Mouse (Mus musculus): ENCODE measurements at regions not wholly inside any gene's neighbourhood (a gene's known extent, or its start where the extent isn't known, plus 50 kb on each side); places are given as distances from the start of the nearest gene placed in this dataset.

GRCm38 (mm10) chr3:149625066-149625465, 634.7 kb upstream of the Adgrl2 start:
- peak; percentile 34 for DNase-seq

- DNase-seq, result peak; percentile 5
Observed at GRCm38 (mm10) chr3:149623851-149624532, 633.6 kb upstream of the Adgrl2 start.

DNA sequence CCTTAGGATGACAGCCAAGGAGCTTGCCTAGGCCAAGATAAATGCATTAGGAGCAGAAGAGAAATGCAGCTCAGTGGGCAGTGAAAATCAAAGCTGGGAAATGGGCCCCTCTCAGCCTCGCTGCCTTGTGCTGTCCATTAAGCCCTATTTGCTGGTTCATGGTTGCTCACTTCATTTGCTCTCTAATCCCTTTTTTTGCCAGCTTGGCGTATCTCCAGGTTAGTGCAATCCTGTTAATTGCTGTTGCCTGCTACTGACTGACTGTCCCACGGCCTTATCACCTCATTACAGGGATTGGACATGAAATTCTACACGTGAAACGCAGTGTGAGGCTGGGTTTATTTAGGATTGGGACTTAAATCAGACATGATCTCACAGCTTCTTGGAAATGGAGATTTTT, 613.5 kb upstream of the Adgrl2 start:
- DNase-seq, result no peak

- no peak for DNase-seq
Observed at GRCm38 (mm10) chr3:149601276-149601675, 610.9 kb upstream of the Adgrl2 start.

DNA sequence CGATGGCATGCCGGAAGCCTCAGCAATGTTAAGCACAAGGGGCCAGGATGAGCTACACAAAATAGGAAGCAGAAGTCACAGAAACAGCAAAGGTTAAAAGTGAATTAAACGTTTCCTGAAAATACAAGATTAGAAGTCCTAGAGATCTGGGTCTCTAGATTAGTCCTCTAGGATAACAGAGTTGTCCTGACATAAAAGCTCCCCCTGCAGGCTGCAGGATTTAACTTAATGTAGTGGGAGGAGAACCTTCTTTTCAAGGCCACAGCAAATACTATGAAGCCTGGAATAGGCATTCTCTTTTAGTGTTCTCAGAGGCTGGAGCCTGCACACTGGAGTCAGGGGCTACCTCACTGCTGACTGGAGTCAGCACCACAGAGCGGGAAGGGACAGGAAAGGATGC, 604.1 kb upstream of the Adgrl2 start:
- DNase-seq, result peak; percentile 59

GRCm38 (mm10) chr3:149585769-149586168, 595.4 kb upstream of the Adgrl2 start:
- DNase-seq, result no peak

- DNase-seq, result no peak
Observed at GRCm38 (mm10) chr3:149581141-149581540, 590.8 kb upstream of the Adgrl2 start.

DNA sequence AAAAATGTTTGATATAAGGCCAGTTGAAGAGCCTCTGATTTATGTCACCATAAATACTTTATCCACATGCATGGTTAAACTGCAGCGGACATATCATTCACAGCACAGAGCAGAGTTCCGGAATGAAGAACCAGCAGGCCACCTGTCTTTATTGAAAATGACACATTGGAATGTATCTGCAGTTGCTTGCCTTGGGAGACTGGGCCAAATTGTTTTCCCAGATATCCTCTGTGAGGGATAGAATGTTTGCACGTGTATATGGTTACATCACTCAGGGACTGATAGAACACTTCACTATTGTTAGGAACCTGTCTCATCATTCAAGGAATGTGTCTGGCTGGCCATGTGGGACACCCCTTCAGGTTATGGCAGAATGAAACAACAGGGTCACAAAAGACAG, 585.3 kb upstream of the Adgrl2 start:
- no peak for DNase-seq

DNA sequence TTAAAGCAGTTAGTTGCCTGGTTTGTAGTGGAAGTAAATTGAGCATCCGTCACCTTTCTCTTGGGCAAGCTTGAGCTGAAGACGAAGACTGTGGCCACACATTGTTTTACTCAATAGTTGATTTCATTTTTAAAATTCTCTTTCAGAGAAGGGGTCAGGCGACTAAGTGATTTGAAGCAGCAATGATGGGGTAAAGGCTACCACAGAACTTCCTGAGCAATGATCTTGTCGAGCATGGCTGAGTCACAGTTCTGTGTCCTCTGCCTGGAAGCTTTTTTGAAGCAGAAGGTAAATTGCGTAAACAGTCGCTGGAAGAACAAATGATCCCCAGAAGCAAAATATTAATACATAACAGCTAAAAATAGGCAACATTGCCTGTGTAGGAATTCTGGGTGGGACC, 576.5 kb upstream of the Adgrl2 start:
- no peak for DNase-seq

GRCm38 (mm10) chr3:149550231-149550951, 560.0 kb upstream of the Adgrl2 start:
- DNase-seq, result no peak

DNA sequence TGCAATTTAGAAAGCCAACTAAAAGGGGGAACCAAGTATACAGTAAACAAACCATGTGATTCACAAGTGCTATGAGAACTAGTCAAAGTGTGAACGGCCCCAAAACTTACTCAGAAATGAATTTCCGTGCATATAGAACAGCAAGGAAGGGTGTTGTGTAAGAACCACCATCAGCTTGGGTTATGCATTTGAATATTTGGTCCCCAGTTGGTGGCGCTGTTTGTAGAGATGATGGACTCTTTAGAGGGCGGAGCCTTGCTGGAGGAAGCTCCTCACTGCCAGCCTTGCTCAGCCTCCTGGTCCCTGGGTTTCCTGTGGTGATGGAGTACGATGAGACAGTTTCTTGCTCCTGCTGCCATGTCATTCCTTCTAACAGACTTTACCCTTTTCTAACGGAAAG, 556.7 kb upstream of the Adgrl2 start:
- DNase-seq, result peak; percentile 51

DNA sequence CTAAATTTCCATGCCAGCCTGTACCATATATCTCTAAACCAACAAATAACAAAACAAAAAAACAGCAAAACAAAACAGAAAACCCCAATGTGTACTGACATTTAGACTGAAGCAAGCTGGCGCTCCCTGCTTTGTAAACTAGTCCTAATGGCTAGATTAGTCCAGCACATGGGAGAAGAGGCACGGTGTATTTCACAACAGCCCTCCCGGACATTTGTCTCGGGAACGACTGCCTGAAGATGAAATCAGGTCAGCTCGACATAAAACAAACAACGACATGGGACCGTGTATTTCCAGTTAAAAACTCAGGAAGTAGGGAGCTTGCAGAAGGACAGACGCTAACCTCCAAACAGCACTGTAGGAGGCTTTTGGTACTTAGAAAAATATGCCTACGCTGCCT, 555.9 kb upstream of the Adgrl2 start:
- peak; percentile 14 for DNase-seq

DNA sequence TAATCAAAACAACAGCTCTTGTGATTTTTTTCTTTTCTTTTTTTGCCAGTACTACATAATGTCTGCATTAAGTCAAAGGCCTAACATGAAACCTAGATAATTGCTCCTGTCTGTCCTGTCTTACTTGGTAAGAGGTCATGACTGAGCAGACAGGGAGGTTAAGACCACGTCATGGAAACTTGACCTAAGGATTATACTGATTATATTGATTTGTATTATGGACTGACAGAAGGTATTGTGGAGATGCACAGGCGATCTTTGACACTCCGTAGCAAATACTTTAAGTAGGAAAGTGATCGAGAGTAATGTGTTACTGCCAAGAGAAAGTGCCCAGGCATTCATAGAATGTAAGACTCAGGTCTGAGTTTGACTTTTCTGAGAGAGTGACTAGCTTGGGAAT, 543.8 kb upstream of the Adgrl2 start:
- DNase-seq, result no peak

GRCm38 (mm10) chr3:149530026-149530607, 539.8 kb upstream of the Adgrl2 start:
- no peak for DNase-seq

GRCm38 (mm10) chr3:149526509-149526908, 536.2 kb upstream of the Adgrl2 start:
- DNase-seq, result no peak

DNA sequence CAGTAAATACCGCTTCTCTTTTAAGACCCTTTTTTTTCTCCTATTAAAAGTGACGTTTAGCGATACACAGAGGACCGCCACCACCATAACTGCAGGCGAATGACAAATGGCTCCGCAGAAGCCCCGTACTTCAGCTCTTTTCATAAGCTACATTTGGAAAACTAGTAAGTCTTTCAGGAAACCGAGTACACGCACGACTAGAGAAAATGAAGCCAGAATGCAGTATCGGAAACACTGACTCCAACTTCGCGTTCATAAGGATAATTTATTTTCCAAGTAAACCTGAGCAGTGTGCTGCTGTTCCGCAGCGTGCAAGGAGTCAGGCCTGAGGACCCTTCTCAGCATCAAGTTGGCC, 529.2 kb upstream of the Adgrl2 start:
- no peak for DNase-seq

DNA sequence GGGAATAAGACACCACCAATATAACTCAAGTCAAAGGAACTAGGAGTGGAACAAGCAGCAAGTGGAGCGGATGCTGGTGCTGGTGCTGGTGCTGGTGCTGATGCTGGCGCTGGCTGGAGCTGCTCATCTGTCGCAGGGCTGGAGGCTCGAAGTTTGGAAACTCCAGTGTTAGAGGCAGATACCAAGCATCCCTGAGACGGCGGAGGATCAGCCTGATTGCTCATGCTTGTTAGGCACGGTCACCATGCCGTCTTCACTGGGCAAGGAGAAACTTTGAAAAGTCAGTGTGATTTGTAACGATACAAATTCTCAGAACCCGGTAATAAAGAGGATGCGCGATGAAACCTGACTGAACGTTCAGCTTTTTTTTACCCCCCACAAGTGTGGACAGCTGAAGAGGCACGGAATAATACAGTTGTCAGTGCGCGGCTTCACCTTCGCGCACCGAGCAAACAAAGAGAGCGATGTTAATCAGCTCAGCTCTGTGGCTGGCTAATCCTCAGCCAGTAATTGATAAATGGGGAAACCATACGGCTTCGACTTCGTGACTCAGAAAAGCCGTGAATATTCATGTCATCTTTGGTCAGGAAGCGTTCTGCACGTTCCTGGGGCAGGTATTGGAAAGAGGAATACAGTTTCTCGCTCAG, 528.7 kb upstream of the Adgrl2 start:
- no peak for DNase-seq

GRCm38 (mm10) chr3:149517537-149517936, 527.2 kb upstream of the Adgrl2 start:
- no peak for DNase-seq

GRCm38 (mm10) chr3:149509178-149509577, 518.8 kb upstream of the Adgrl2 start:
- DNase-seq, result no peak

- no peak for DNase-seq
Observed at GRCm38 (mm10) chr3:149508671-149509070, 518.3 kb upstream of the Adgrl2 start.

DNA sequence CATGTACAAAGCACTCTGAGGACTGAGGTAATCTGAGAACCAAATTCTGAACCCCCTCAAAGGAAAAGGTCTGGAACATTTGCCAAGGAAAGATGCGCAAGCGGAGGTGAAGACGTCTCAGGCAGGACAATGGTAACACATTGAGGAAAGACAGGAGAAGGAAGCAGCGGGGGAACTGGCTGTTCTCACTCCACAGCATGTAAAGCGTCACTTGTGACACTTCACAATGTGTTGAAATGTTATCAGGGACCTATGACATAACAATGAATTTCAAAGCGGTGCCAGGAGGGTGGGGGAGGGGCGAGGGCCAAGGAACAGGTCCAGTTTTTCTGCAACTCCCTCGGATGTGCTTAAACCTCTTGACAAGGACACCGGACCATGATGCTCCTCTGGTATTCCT, 515.3 kb upstream of the Adgrl2 start:
- no peak for DNase-seq

GRCm38 (mm10) chr3:149503992-149504391, 513.6 kb upstream of the Adgrl2 start:
- no peak for DNase-seq

GRCm38 (mm10) chr3:149500130-149500529, 509.8 kb upstream of the Adgrl2 start:
- DNase-seq, result no peak
